Mouse (Mus musculus) MEL (cell line): ENCODE results near the gene Rhot1. TPM values are rescaled to one million over a fixed set of nuclear protein-coding genes. Genes with fewer than 3 reads are reported as not detected.
A peak's percentile ranks its signal among the peaks of the same experiment; 100 is the strongest.

ENCODE experiments used
- DNase-seq: peaks from one replicate; pipeline ENCODE4 v3.0.0; 2011; ENCODE audit warnings: low read depth, low spot score
- H3K27ac ChIP-seq: 2 replicates; pipeline ENCODE4 v1.5.1; 2012; ENCODE audit warnings: low read depth, mild to moderate bottlenecking, control low read depth, low read length, moderate library complexity; ENCODE audit not compliant: control insufficient read depth
- H3K27me3 ChIP-seq, 2 experiments: fragments of 150-350 bp in 1 of 2; sonication (generic) in 1 of 2; 2 replicates each; pipeline ENCODE4 v1.6.1; 2012; ENCODE audit warnings: low read length in 2 of 2, mild to moderate bottlenecking in 2 of 2, improper control_type of control experiment in 1 of 2, moderate library complexity in 1 of 2; ENCODE audit not compliant: insufficient read depth in 2 of 2, control insufficient read depth in 1 of 2
- H3K36me3 ChIP-seq, 2 experiments: 2 replicates each; pipeline ENCODE4 v1.6.1; 2012 to 2014; ENCODE audit warnings: low read length in 2 of 2, improper control_type of control experiment in 1 of 2, inconsistent platforms in 1 of 2, mild to moderate bottlenecking in 1 of 2; ENCODE audit not compliant: insufficient read depth in 2 of 2, control insufficient read depth in 1 of 2
- H3K4me1 ChIP-seq, 2 experiments: fragments of 150-350 bp in 1 of 2; sonication (generic) in 1 of 2; 2 replicates each; pipeline ENCODE4 v1.6.1; 2012; ENCODE audit warnings: low read length in 2 of 2, improper control_type of control experiment in 1 of 2, mild to moderate bottlenecking in 1 of 2; ENCODE audit not compliant: insufficient read depth in 2 of 2, control insufficient read depth in 1 of 2
- H3K4me3 ChIP-seq, 2 experiments: fragments of 150-350 bp in 1 of 2; sonication (generic) in 1 of 2; 2 replicates each; pipeline ENCODE4 v1.5.1; 2012; ENCODE audit warnings: low read depth in 2 of 2, low read length in 2 of 2, mild to moderate bottlenecking in 2 of 2, moderate library complexity in 2 of 2, control low read depth in 1 of 2, improper control_type of control experiment in 1 of 2; ENCODE audit not compliant: control insufficient read depth in 1 of 2, insufficient read depth in 1 of 2
- H3K79me2 ChIP-seq: 2 replicates; pipeline ENCODE4 v1.6.1; 2012; ENCODE audit warnings: mild to moderate bottlenecking, low read length, moderate library complexity; ENCODE audit not compliant: control insufficient read depth, poor library complexity, insufficient read depth
- H3K9ac ChIP-seq: 2 replicates; pipeline ENCODE4 v1.6.1; 2012; ENCODE audit warnings: low read depth, mild to moderate bottlenecking, control low read depth, low read length, moderate library complexity; ENCODE audit not compliant: control insufficient read depth, poor library complexity, severe bottlenecking
- H3K9me3 ChIP-seq: fragments of 150-350 bp; sonication (generic); replicated peaks from 2 replicates; pipeline ENCODE4 v1.6.1; 2012; ENCODE audit warnings: mild to moderate bottlenecking, low read length, improper control_type of control experiment, moderate library complexity; ENCODE audit not compliant: insufficient read depth
- CTCF ChIP-seq, 3 experiments: IDR thresholded peaks in 2 of 3; conservative IDR thresholded peaks in 1 of 3; 2 replicates each; pipeline ENCODE4 v1.5.1; 2011 to 2012; ENCODE audit warnings: low read length in 3 of 3, low read depth in 2 of 3, mild to moderate bottlenecking in 2 of 3, improper control_type of control experiment in 1 of 3, inconsistent platforms in 1 of 3, mixed read lengths in 1 of 3, moderate library complexity in 1 of 3; ENCODE audit not compliant: control insufficient read depth in 1 of 3, insufficient read depth in 1 of 3, poor library complexity in 1 of 3, severe bottlenecking in 1 of 3
- E2F4 ChIP-seq: IDR thresholded peaks from 2 replicates; pipeline ENCODE4 v1.6.1; 2011; ENCODE audit warnings: low read depth, low read length, improper control_type of control experiment, borderline replicate concordance
- ELF1 ChIP-seq: IDR thresholded peaks from 2 replicates; pipeline ENCODE4 v1.6.1; 2014; ENCODE audit warnings: low read depth, mild to moderate bottlenecking, inconsistent platforms, low read length, improper control_type of control experiment, moderate library complexity
- GATA1 ChIP-seq: IDR thresholded peaks from 2 replicates; pipeline ENCODE4 v1.6.1; 2011; ENCODE audit warnings: low read depth, low read length, improper control_type of control experiment
- JUND ChIP-seq: IDR thresholded peaks from 2 replicates; pipeline ENCODE4 v1.6.1; 2011; ENCODE audit warnings: low read depth, mild to moderate bottlenecking, improper control_type of control experiment, low read length
- MAZ ChIP-seq: IDR thresholded peaks from 2 replicates; pipeline ENCODE4 v1.6.1; 2012; ENCODE audit warnings: low read depth, mild to moderate bottlenecking, inconsistent platforms, low read length, improper control_type of control experiment
- POLR2A ChIP-seq, 2 experiments: IDR thresholded peaks; 2 replicates each; pipeline ENCODE4 v1.6.1; 2011 to 2012; ENCODE audit warnings: low read length in 2 of 2, mild to moderate bottlenecking in 2 of 2, control low read depth in 1 of 2, improper control_type of control experiment in 1 of 2, low read depth in 1 of 2, moderate library complexity in 1 of 2; ENCODE audit not compliant: control insufficient read depth in 1 of 2, insufficient read depth in 1 of 2, poor library complexity in 1 of 2
- POLR2AphosphoS2 ChIP-seq: IDR thresholded peaks from 2 replicates; pipeline ENCODE4 v1.6.1; 2011; ENCODE audit warnings: low read length, improper control_type of control experiment
- SIN3A ChIP-seq: IDR thresholded peaks from 2 replicates; pipeline ENCODE4 v1.6.1; 2012; ENCODE audit warnings: low read length, improper control_type of control experiment, inconsistent platforms
- TAL1 ChIP-seq: IDR thresholded peaks from 2 replicates; pipeline ENCODE4 v1.6.1; 2012; ENCODE audit warnings: mild to moderate bottlenecking, inconsistent platforms, low read length, moderate library complexity, mixed read lengths
- TBP ChIP-seq: IDR thresholded peaks from 2 replicates; pipeline ENCODE4 v1.8.0; 2011; ENCODE audit warnings: low read depth, low read length, improper control_type of control experiment
- TCF12 ChIP-seq: IDR thresholded peaks from 2 replicates; pipeline ENCODE4 v1.6.1; 2014; ENCODE audit warnings: low read depth, mild to moderate bottlenecking, inconsistent platforms, low read length, improper control_type of control experiment, moderate library complexity
- USF2 ChIP-seq, 2 experiments: IDR thresholded peaks; 2 replicates each; pipeline ENCODE4 v1.6.1; 2011 to 2012; ENCODE audit warnings: improper control_type of control experiment in 2 of 2, low read length in 2 of 2, borderline replicate concordance in 1 of 2, inconsistent platforms in 1 of 2, low read depth in 1 of 2, mild to moderate bottlenecking in 1 of 2; ENCODE audit not compliant: insufficient read depth in 1 of 2
- ZMIZ1 ChIP-seq: IDR thresholded peaks from 2 replicates; pipeline ENCODE4 v1.6.1; 2012; ENCODE audit warnings: low read depth, mild to moderate bottlenecking, inconsistent platforms, low read length, improper control_type of control experiment, moderate library complexity
- polyA plus RNA-seq, 2 experiments: library from polyadenylated mRNA; stranded (reverse) in 1 of 2; unstranded in 1 of 2; fragments of >175 nt in 1 of 2; fragments of >200 nt in 1 of 2; gene quantifications; 2 replicates each; pipeline versions ENCODE4 v1.2.1 to v1.2.4; 2012; ENCODE audit warnings: low replicate concordance in 2 of 2, low read depth in 1 of 2; ENCODE audit not compliant: insufficient read length in 2 of 2, insufficient read depth in 1 of 2, missing spikeins in 1 of 2
- total RNA-seq: library from RNA; depleted of rRNA; stranded (reverse); fragments of 300-350 nt; gene quantifications from 2 replicates; pipeline ENCODE4 v1.2.3, GENCODE M21; 2012; rRNA removed

Gene Rhot1
- total and polyA plus RNA-seq, 3 experiments, result 43.7 to 919 (median 44.3) TPM

GRCm38 (mm10) chr11:80313944-80314343 lies 105.1 kb downstream of the Rhot1 start:
- Histone ChIP-seq H3K27ac (no peak overlapping the region), H3K27me3 (no peaks in the 10 kb centered on the region), H3K9ac (no peak overlapping the region), H3K9me3 (no peaks in the 10 kb centered on the region), H3K4me1 (peaks cover 0 to 4% of the 10 kb centered on the region in 2 experiments; a peak in 2 of 4 replicates), H3K79me2 (no peaks in the 10 kb centered on the region), H3K4me3 (no peak overlapping the region)
- peak; percentile 57 for DNase-seq
- no peak for TF ChIP-seq E2F4
- TF ChIP-seq USF2 (IDR thresholded peaks at IDR 0.05; ENCODE audit: borderline replicate concordance in 1 of 2, insufficient read depth in 1 of 2, low read depth in 1 of 2, low read length in 2 of 2), result no peak
- no peak for TF ChIP-seq GATA1
- no peak for TF ChIP-seq TAL1
- TF ChIP-seq CTCF (IDR thresholded peaks at IDR 0.05 in 2 of 3, conservative IDR thresholded peaks at IDR 0.05 in 1 of 3; ENCODE audit: control insufficient read depth in 1 of 3, insufficient read depth in 1 of 3, low read depth in 2 of 3, low read length in 3 of 3, poor library complexity in 1 of 3, severe bottlenecking in 1 of 3), result no peak
- TF ChIP-seq POLR2AphosphoS2, result peak; percentile 76; the same call in 1 of the 2 replicates
- no peak for TF ChIP-seq SIN3A
- TF ChIP-seq TBP, result no peak
- peak; percentile 27 to 58; a peak in 2 of 4 replicates for TF ChIP-seq POLR2A (IDR thresholded peaks at IDR 0.05; ENCODE audit: control insufficient read depth in 1 of 2, insufficient read depth in 1 of 2, low read depth in 1 of 2, low read length in 2 of 2, poor library complexity in 1 of 2)
- no peak for TF ChIP-seq TCF12
- no peak for TF ChIP-seq JUND
- TF ChIP-seq, all 39 proteins: peak for 2
- no peaks in the 10 kb centered on the region for H3K36me3 ChIP-seq

DNA sequence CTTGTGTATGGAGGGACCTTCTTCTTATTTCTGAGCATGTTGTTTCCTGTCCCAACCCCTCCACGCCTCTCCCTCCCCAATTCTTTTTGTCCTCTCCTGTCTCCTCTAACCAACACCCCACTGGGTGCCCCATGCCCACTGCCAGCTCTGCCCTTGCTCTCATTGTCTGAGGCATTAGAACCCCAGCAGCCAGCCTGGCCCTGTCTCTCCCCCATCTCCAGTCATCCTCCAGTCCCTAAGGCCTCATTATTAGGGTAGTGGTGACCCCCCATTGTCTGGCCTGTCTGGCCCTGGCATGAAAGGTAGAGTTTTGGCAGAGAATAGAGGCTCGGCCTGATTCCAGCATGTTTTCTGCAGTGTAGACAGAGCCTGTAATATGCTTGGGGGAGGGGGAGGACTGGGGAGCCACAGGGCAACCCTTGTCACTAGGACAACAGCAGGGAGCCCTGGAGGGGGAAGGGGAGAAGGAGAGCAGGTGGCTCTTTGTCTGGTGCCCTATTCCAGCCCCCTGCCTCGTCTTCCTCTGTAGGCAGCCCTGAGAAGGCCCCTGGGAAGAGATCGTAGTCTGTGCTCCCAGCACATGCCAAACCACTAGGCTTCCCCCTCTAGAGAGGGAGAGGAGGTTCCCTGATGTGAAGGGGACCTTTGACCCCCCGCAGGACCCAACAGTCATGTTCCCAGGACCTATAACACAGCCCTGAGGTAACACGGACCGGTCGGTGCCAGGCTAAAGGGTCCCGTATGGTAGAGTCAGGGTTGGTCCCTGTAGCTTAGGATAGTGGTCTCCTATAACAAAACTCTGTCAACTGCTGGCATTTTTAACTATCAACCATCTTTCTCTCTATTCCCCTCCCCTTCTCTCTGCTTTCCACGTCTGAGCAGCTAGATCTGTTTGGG lies 107.2 kb downstream of the Rhot1 start:
- Histone ChIP-seq H3K36me3 (no peaks in the 10 kb centered on the region), H3K4me1 (peaks cover 0 to 6% of the 10 kb centered on the region in 2 experiments; a peak in 3 of 4 replicates), H3K9me3 (no peaks in the 10 kb centered on the region), H3K9ac (no peak overlapping the region), H3K4me3 (no peak overlapping the region), H3K27ac (no peak overlapping the region), H3K79me2 (no peaks in the 10 kb centered on the region), H3K27me3 (no peaks in the 10 kb centered on the region)
- TF ChIP-seq SIN3A, result no peak
- 0 out of 2 replicates have a peak, but pooled peaks have one; percentile 14 for TF ChIP-seq ELF1
- TF ChIP-seq MAZ, result no peak
- no peak for TF ChIP-seq ZMIZ1
- DNase-seq, result no peak

Other genes with a start within 250 kb of the Rhot1 start
- 93.8 and 97.9 TPM in 2 replicates for gene Utp6, start 246.6 kb upstream of the Rhot1 start, total RNA-seq
- 10 to 100 TPM in 1 of 2 experiments, not detected in 1; 88.6 TPM for gene Utp6, start 246.6 kb upstream of the Rhot1 start, polyA plus RNA-seq
- 33.2 and 35.6 TPM in 2 replicates for gene Suz12, start 215.9 kb upstream of the Rhot1 start, total RNA-seq
- 100 to 1,000 TPM in 1 of 2 experiments, 10 to 100 TPM in 1; 43.9 to 191 TPM for gene Suz12, start 215.9 kb upstream of the Rhot1 start, polyA plus RNA-seq
- gene Crlf3, start 128.0 kb upstream of the Rhot1 start, total RNA-seq, result 104 and 107 TPM in 2 replicates
- gene Crlf3, start 128.0 kb upstream of the Rhot1 start, polyA plus RNA-seq, result 10 to 100 TPM in 1 of 2 experiments, not detected in 1; 71.7 TPM
- gene Atad5, start 119.6 kb upstream of the Rhot1 start, total RNA-seq, result 22.1 and 22.6 TPM in 2 replicates
- 10 to 100 TPM; 17.1 to 66.9 TPM for gene Atad5, start 119.6 kb upstream of the Rhot1 start, polyA plus RNA-seq
- gene Tefm, start 66.8 kb upstream of the Rhot1 start, total RNA-seq, result 30.0 and 33.9 TPM in 2 replicates
- 10 to 100 TPM in 1 of 2 experiments, not detected in 1; 23.6 TPM for gene Tefm, start 66.8 kb upstream of the Rhot1 start, polyA plus RNA-seq
- not detected in 2 replicates for gene Adap2, start 54.9 kb upstream of the Rhot1 start, total RNA-seq
- not detected for gene Adap2, start 54.9 kb upstream of the Rhot1 start, polyA plus RNA-seq
- gene Rnf135, start 25.2 kb upstream of the Rhot1 start, total RNA-seq, result 4.1 and 5.2 TPM in 2 replicates
- 1 to 10 TPM in 1 of 2 experiments, not detected in 1; 8.0 TPM for gene Rnf135, start 25.2 kb upstream of the Rhot1 start, polyA plus RNA-seq
- 0.04 and 0.13 TPM in 2 replicates for gene Rhbdl3, start 91.9 kb downstream of the Rhot1 start, total RNA-seq
- under 1 TPM in 1 of 2 experiments, not detected in 1; 0.11 TPM for gene Rhbdl3, start 91.9 kb downstream of the Rhot1 start, polyA plus RNA-seq
- 9.4 and 10.1 TPM in 2 replicates for gene 5730455P16Rik, start 169.0 kb downstream of the Rhot1 start, total RNA-seq
- 1 to 10 TPM in 1 of 2 experiments, not detected in 1; 9.5 TPM for gene 5730455P16Rik, start 169.0 kb downstream of the Rhot1 start, polyA plus RNA-seq
- gene Zfp207, start 174.3 kb downstream of the Rhot1 start, total RNA-seq, result 143 and 150 TPM in 2 replicates
- gene Zfp207, start 174.3 kb downstream of the Rhot1 start, polyA plus RNA-seq, result 100 to 1,000 TPM; 186 to 347 TPM
- gene Psmd11, start 219.6 kb downstream of the Rhot1 start, total RNA-seq, result 110 and 153 TPM in 2 replicates
- 100 to 1,000 TPM; 184 to 324 TPM for gene Psmd11, start 219.6 kb downstream of the Rhot1 start, polyA plus RNA-seq